Mouse (Mus musculus): Measurements from ENCODE around the gene Zfp280d. TPM values are rescaled to one million over a fixed set of nuclear protein-coding genes. Genes with fewer than 3 reads are reported as not detected.

Zfp280d gene
- 0.28 and 0.72 TPM in 2 replicates for polyA plus RNA-seq (2012)

DNA sequence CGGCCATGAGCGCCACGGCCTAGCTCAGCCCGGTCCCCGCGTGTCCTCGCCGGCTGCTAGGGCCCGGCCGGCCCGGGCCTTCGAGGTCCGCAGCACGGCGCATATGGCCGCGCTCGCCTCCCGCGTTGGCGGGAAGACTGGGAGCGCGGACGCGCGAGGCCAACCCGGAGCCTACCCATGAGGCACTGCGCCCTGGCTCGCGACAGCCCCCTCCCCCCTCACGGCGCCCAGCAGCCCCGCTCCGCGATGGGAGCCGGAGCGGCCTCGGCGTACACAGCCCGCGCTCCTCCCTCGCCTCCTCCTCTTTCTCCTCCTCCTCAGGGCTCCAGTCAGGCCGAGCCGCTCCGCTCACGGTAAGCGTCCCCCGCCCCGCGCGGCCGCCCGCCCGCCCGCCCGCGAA, at the start of gene Zfp280d:
Gene Zfp280d (plus strand): TSS at position 184 of the 400 bp plus-strand sequence.
- peaks cover 18% of the 10 kb centered on the region for H3K9me3 ChIP-seq (ENCODE audit: control insufficient read depth, low read length)

DNA sequence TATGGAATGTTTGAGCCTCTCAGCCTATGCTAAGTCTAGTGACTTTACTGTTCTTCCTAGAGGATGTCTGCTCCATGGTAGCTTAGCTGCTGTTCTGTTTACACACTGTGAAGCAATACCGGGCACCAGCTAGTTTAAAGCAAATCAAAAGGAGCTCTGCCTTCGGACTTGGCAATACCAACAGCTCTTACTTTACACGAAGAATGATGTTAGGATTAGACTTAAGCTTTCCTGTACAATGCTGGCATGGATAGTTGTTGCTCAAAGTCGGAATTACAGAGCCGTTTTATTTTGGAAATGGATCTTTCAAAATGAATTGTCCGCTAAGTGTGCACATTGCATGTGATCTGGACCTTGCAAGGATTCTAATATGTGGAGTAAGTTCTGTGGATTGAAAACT, 48.1 kb upstream of the Zfp280d start:
- no peaks in the 10 kb centered on the region for H3K4me1 ChIP-seq (ENCODE audit: control insufficient read depth)
- no peaks in the 10 kb centered on the region for H3K9me3 ChIP-seq (ENCODE audit: control insufficient read depth, low read length)
- no peaks in the 10 kb centered on the region for H3K36me3 ChIP-seq (ENCODE audit: control insufficient read depth)
- H3K27me3 ChIP-seq (ENCODE audit: control insufficient read depth) = no peaks in the 10 kb centered on the region
- no peak overlapping the region for H3K4me3 ChIP-seq (replicated peaks)
- TF ChIP-seq TAL1 (IDR thresholded peaks at IDR 0.05; ENCODE audit: low read length) (no peak), GATA1 (IDR thresholded peaks at IDR 0.05; ENCODE audit: low read length) (no peak)

More for the DNA sequence above, at the start of gene Zfp280d:
- peaks cover 29% of the 10 kb centered on the region for H3K4me1 ChIP-seq (ENCODE audit: control insufficient read depth)
- H3K4me3 ChIP-seq (replicated peaks) = peak within 1 kb of the TSS; percentile 87
- H3K27me3 ChIP-seq (ENCODE audit: control insufficient read depth) = no peaks in the 10 kb centered on the region
- H3K36me3 ChIP-seq (ENCODE audit: control insufficient read depth) = peaks cover 3% of the 10 kb centered on the region
- TF ChIP-seq GATA1 (IDR thresholded peaks at IDR 0.05; ENCODE audit: low read length) (no peak), TAL1 (IDR thresholded peaks at IDR 0.05; ENCODE audit: low read length) (no peak)

DNA sequence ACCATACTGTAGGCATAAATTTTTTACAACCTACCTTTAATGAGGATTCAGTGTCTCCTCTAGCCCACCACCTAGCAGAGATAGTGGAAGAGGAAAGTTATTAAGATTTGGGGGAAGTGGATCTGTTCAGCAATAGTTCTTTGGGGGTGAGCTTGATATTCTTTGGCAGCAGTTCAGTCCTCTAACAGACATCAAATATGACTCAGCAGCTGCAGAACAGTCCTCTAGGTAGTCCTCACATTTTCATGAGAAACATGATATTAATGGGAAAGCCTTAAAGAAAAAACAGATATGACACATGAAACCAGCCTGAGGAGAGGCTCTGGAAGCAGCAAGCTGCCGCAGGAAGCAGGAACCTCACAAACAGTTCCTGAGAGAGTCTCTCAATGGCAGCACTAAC, 22.0 kb upstream of the Zfp280d start:
- no peaks in the 10 kb centered on the region for H3K36me3 ChIP-seq (ENCODE audit: control insufficient read depth)
- H3K4me1 ChIP-seq (ENCODE audit: control insufficient read depth) = no peaks in the 10 kb centered on the region
- H3K27me3 ChIP-seq (ENCODE audit: control insufficient read depth) = no peaks in the 10 kb centered on the region
- no peak overlapping the region for H3K4me3 ChIP-seq (replicated peaks)
- TF ChIP-seq TAL1 (IDR thresholded peaks at IDR 0.05; ENCODE audit: low read length) (no peak), GATA1 (IDR thresholded peaks at IDR 0.05; ENCODE audit: low read length) (no peak)
- H3K9me3 ChIP-seq (ENCODE audit: control insufficient read depth, low read length) = peaks cover 5% of the 10 kb centered on the region; the same call in 1 of the 2 replicates

DNA sequence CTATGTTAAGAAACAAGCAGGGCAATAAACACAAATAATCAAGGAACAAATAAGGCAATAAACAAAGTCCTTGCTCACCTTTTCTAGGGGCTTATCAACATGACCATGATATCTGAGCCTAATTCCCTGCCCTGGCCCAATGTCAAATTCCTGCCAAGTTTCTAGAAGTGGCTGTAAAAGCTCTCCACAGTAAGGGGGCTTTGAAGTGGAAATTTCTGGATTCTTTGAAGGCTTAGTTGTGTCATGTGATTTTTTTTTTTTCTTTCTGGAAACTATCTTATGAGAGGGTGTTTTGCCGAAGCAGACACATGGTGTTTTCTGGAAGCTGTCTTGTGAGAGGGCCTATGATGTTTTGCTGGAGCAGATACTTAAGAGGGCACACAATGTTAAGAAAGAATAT, 19.4 kb upstream of the Zfp280d start:
- 0 out of 2 replicates have a peak, but pooled peaks cover 2% of the 10 kb centered on the region for H3K9me3 ChIP-seq (ENCODE audit: control insufficient read depth, low read length)
- no peaks in the 10 kb centered on the region for H3K27me3 ChIP-seq (ENCODE audit: control insufficient read depth)
- no peak for TF ChIP-seq GATA1 (IDR thresholded peaks at IDR 0.05; ENCODE audit: low read length)
- TF ChIP-seq TAL1 (IDR thresholded peaks at IDR 0.05; ENCODE audit: low read length) = no peak
- H3K4me3 ChIP-seq (replicated peaks) = no peak overlapping the region
- H3K4me1 ChIP-seq (ENCODE audit: control insufficient read depth) = no peaks in the 10 kb centered on the region
- no peaks in the 10 kb centered on the region for H3K36me3 ChIP-seq (ENCODE audit: control insufficient read depth)

DNA sequence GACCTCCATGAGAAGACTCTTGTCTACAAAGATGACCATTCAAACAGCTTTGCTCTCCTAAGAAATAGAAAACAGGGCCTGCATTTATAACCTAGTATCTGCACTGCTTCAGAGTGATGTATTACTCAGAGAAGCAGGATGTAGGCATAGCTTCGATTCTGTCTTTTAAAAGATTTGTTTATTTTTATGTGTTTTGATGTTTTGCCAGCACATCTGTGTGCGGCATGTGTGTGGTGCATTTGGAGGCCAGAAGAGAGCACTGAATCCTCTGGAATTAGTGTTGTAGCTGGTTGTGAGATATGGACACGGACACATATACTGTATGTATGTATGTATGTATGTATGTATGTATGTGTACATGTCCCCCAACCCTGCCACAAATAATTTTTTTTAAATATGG, 18.0 kb upstream of the Zfp280d start:
- Histone ChIP-seq H3K27me3 (ENCODE audit: control insufficient read depth) (no peaks in the 10 kb centered on the region), H3K9me3 (ENCODE audit: control insufficient read depth, low read length) (0 out of 2 replicates have a peak, but pooled peaks cover 2% of the 10 kb centered on the region), H3K4me1 (ENCODE audit: control insufficient read depth) (no peaks in the 10 kb centered on the region), H3K4me3 (replicated peaks) (no peak overlapping the region), H3K36me3 (ENCODE audit: control insufficient read depth) (no peaks in the 10 kb centered on the region)
- no peak for TF ChIP-seq TAL1 (IDR thresholded peaks at IDR 0.05; ENCODE audit: low read length)

DNA sequence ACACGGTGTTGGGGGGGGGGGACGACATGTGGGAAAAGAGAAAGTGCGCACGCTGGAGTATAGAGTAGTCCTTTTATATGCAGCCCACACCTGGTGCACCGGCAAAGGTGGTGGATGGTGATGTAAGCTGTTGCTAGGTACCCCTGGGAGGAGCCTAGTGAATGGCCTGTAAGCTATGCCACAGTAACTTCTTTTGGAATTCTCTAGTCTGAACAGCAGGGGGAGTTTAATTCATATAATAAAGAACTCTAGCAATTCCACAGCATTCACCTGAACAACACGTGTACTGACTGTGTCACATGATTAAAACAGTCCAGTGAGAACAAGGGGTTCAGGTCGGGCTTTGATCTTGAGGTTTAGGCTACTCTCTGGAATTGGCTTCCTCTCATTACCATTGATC, 14.3 kb upstream of the Zfp280d start:
- Histone ChIP-seq H3K9me3 (ENCODE audit: control insufficient read depth, low read length) (0 out of 2 replicates have a peak, but pooled peaks cover 2% of the 10 kb centered on the region), H3K27me3 (ENCODE audit: control insufficient read depth) (no peaks in the 10 kb centered on the region), H3K4me1 (ENCODE audit: control insufficient read depth) (no peaks in the 10 kb centered on the region), H3K4me3 (replicated peaks) (no peak overlapping the region), H3K36me3 (ENCODE audit: control insufficient read depth) (no peaks in the 10 kb centered on the region)
- TF ChIP-seq GATA1 (IDR thresholded peaks at IDR 0.05; ENCODE audit: low read length) = no peak
- no peak for TF ChIP-seq TAL1 (IDR thresholded peaks at IDR 0.05; ENCODE audit: low read length)

DNA sequence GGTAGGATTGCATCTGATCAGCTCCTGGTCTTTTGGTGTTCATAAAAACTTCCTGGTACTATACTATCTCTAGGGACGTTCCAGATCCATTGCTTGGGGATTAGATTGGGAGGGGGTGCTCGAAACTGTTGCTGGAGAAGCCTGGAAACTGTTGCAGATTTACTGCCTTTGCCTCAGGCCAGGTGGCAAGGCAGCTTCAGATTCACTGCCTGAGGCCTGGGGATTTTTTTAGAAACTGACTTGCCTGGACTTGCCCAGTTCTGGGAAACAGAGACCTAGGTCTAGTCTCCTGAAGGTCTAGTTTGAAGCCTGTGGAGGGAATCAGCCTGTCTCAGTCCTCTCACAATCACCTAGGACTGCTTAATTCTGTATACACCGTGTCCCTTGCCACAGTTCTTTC, 9.8 kb upstream of the Zfp280d start:
- no peak for TF ChIP-seq GATA1 (IDR thresholded peaks at IDR 0.05; ENCODE audit: low read length)
- no peak for TF ChIP-seq TAL1 (IDR thresholded peaks at IDR 0.05; ENCODE audit: low read length)
- Histone ChIP-seq H3K4me1 (ENCODE audit: control insufficient read depth) (no peaks in the 10 kb centered on the region), H3K36me3 (ENCODE audit: control insufficient read depth) (no peaks in the 10 kb centered on the region)

DNA sequence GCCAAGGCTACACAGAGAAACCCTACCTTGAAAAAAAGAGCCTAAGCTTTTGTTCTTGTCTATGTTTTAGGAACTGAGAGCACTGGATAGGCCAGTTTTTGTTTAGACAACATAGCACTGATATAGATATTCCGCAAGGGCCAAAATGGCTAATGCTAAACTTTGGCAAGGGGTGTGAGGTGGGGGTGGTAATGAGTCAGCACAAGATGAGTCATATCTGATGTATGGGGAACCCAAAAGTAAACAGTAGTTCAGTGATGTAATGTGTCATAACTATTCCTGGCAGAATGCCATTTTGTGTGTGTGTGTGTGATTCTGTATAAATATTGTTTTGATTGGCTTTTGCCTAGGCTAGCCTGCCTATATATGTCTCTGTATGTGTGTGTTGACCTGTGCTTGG, 4.5 kb upstream of the Zfp280d start:
- no peak overlapping the region for H3K4me3 ChIP-seq (replicated peaks)
- TF ChIP-seq TAL1 (IDR thresholded peaks at IDR 0.05; ENCODE audit: low read length) = no peak
- no peak for TF ChIP-seq GATA1 (IDR thresholded peaks at IDR 0.05; ENCODE audit: low read length)
- H3K9me3 ChIP-seq (ENCODE audit: control insufficient read depth, low read length) = peaks cover 21% of the 10 kb centered on the region
- no peaks in the 10 kb centered on the region for H3K36me3 ChIP-seq (ENCODE audit: control insufficient read depth)
- H3K4me1 ChIP-seq (ENCODE audit: control insufficient read depth) = peaks cover 5% of the 10 kb centered on the region
- no peaks in the 10 kb centered on the region for H3K27me3 ChIP-seq (ENCODE audit: control insufficient read depth)

More for the DNA sequence above, 9.8 kb upstream of the Zfp280d start:
- Histone ChIP-seq H3K9me3 (ENCODE audit: control insufficient read depth, low read length) (peaks cover 3% of the 10 kb centered on the region; the same call in 1 of the 2 replicates), H3K27me3 (ENCODE audit: control insufficient read depth) (no peaks in the 10 kb centered on the region), H3K4me3 (replicated peaks) (no peak overlapping the region)

DNA sequence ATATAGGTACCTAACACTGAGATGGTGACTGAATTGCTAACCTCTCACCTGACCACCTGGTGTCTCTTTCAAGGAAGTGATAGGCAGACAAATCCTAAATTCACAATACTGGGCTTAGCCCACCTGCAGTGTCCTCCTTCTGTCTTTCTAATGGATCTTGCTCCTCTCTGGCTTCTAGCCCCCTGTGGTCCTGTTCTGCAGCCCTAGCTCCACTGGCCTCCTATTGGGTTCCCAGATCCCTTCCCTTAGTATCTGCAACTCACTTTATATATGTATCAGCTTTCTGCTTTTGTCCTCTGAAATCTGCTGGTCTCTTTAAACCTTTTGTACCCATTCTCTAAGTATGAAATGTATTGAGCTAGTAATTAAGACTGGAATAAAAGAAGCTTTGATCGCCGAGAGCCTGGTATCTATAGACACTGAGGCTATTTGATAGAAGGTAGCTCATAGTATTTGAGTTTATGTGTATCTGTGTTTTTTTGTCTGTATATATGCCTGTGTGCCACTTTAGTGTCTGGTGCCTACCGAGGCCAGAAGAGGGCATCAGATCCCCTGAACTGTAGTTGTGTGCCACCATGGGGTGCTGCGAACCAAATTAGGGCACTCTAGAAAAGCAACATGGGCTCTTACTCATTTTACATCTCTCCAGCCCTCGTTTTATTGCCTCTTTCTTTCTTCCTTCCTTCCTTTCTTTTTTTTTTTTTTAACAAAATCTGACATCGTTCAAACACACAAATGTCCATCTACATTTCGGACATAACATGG, 832 bp upstream of the Zfp280d start:
- H3K27me3 ChIP-seq (ENCODE audit: control insufficient read depth) = no peaks in the 10 kb centered on the region
- H3K4me3 ChIP-seq (replicated peaks) = peak overlapping the region; percentile 87
- peaks cover 2% of the 10 kb centered on the region for H3K36me3 ChIP-seq (ENCODE audit: control insufficient read depth)
- H3K4me1 ChIP-seq (ENCODE audit: control insufficient read depth) = peaks cover 28% of the 10 kb centered on the region
- peaks cover 20% of the 10 kb centered on the region for H3K9me3 ChIP-seq (ENCODE audit: control insufficient read depth, low read length)
- TF ChIP-seq GATA1 (IDR thresholded peaks at IDR 0.05; ENCODE audit: low read length) (no peak), TAL1 (IDR thresholded peaks at IDR 0.05; ENCODE audit: low read length) (no peak)
